Mouse (Mus musculus): ENCODE data around the gene Cpa3. TPM values are rescaled to one million over a fixed set of nuclear protein-coding genes. Genes with fewer than 3 reads are reported as not detected.
A peak's percentile ranks its signal among the peaks of the same experiment; 100 is the strongest.

Gene Cpa3
- polyA plus RNA-seq, 1 experiment from 2014 or later = 3.2 TPM

GRCm38 (mm10) chr3:20222136-20222535, 19.8 kb downstream of the Cpa3 start:
- no peak overlapping the region for H3K9ac ChIP-seq
- H3K4me2 ChIP-seq = no peak overlapping the region
- H3K27ac ChIP-seq = no peak overlapping the region
- WGBS = 91% methylated on average over 3 of the region's 3 CpGs
- no peaks in the 10 kb centered on the region for H3K27me3 ChIP-seq
- no peak for ATAC-seq (replicated peaks; ENCODE audit: low FRiP score)
- no peaks in the 10 kb centered on the region for H3K4me1 ChIP-seq
- no peak overlapping the region for H3K4me3 ChIP-seq (replicated peaks)
- no peaks in the 10 kb centered on the region for H3K9me3 ChIP-seq (replicated peaks)
- no peaks in the 10 kb centered on the region for H3K36me3 ChIP-seq

GRCm38 (mm10) chr3:20198869-20199268, 43.1 kb downstream of the Cpa3 start:
- H3K9me3 ChIP-seq (replicated peaks) = no peaks in the 10 kb centered on the region
- no peaks in the 10 kb centered on the region for H3K4me1 ChIP-seq
- no peaks in the 10 kb centered on the region for H3K36me3 ChIP-seq
- H3K4me2 ChIP-seq = no peak overlapping the region
- H3K27me3 ChIP-seq = no peaks in the 10 kb centered on the region
- no peak overlapping the region for H3K4me3 ChIP-seq (replicated peaks)
- H3K9ac ChIP-seq = no peak overlapping the region
- no peak overlapping the region for H3K27ac ChIP-seq
- 32% methylated on average over 6 of the region's 6 CpGs for WGBS
- 0 out of 2 replicates have a peak, but pooled peaks have one; percentile 36 for ATAC-seq (replicated peaks; ENCODE audit: low FRiP score)

DNA sequence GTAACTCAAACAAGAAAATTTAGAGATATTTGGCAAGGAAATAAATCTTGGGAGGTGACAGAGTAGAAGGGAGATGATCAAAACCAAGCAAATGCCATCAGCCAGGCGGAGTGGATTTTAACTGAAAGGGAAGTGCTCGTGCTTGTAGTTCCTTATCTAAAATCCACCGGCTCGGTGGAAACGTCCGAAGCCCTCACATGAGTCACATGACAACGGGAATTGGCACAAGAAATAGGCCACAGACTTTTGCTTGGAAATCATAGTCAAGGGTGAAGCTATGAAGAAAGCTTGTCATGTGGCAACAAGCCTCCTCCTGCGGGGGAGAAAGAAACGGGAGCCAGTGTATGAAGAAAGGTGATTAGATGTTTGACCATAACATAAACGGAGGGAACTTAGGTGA, 44.1 kb downstream of the Cpa3 start:
- H3K4me1 ChIP-seq = no peaks in the 10 kb centered on the region
- no peak overlapping the region for H3K4me2 ChIP-seq
- no peaks in the 10 kb centered on the region for H3K27me3 ChIP-seq
- no peak for ATAC-seq (replicated peaks; ENCODE audit: low FRiP score)
- H3K9me3 ChIP-seq (replicated peaks) = no peaks in the 10 kb centered on the region
- H3K36me3 ChIP-seq = no peaks in the 10 kb centered on the region
- H3K27ac ChIP-seq = no peak overlapping the region
- WGBS = 75% methylated on average over 10 of the region's 10 CpGs
- H3K9ac ChIP-seq = no peak overlapping the region
- no peak overlapping the region for H3K4me3 ChIP-seq (replicated peaks)

DNA sequence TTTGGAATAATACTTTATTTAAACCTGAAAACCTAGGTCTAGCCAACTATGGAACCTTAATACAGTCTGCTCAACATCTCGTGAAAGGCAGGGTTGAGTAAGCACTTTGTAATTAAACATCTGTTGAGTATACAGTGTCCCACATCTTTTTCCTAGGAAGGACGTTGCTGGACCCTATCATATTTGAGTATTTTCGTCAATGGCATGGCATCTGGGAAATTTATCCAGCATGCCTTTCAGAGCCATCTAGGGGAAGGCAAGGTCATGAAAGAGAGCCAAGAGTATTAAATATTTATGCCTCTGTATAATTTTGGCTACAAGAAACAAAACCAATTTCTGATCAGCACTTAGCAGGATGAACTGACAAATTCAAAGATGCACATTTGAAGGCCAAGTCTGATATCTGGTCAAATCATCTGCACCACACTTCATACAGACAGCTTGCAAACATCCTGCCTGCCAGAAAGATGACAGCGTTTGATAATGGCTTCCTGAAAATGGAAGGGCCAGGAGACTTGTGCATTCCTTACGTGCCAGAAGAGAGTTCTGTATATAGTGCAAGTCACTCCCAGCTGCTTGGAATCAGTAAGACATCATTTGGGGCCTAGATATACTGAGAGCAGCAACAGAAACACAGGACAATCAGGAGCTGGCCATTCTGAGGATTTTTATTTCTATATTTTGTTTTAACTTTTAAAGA, 52.9 kb downstream of the Cpa3 start:
- 0 out of 2 replicates have a peak, but pooled peaks have one; percentile 40 for ATAC-seq (replicated peaks; ENCODE audit: low FRiP score)

GRCm38 (mm10) chr3:20172394-20172793, 69.6 kb downstream of the Cpa3 start:
- 96% methylated on average over 6 of the region's 6 CpGs for WGBS
- Histone ChIP-seq H3K4me1 (no peaks in the 10 kb centered on the region), H3K4me3 (replicated peaks) (no peak overlapping the region), H3K27me3 (no peaks in the 10 kb centered on the region), H3K9ac (no peak overlapping the region), H3K4me2 (no peak overlapping the region), H3K27ac (no peak overlapping the region), H3K36me3 (no peaks in the 10 kb centered on the region), H3K9me3 (replicated peaks) (no peaks in the 10 kb centered on the region)
- ATAC-seq (replicated peaks; ENCODE audit: low FRiP score) = no peak

More for the DNA sequence above, 52.9 kb downstream of the Cpa3 start:
- Histone ChIP-seq H3K4me1 (no peaks in the 10 kb centered on the region), H3K27ac (no peak overlapping the region), H3K4me3 (replicated peaks) (no peak overlapping the region), H3K4me2 (no peak overlapping the region), H3K36me3 (no peaks in the 10 kb centered on the region), H3K9ac (no peak overlapping the region), H3K27me3 (no peaks in the 10 kb centered on the region), H3K9me3 (replicated peaks) (no peaks in the 10 kb centered on the region)
- WGBS = 49% methylated on average over 5 of the region's 5 CpGs

- Histone ChIP-seq H3K27me3 (no peaks in the 10 kb centered on the region), H3K4me3 (replicated peaks) (no peak overlapping the region), H3K9me3 (replicated peaks) (no peaks in the 10 kb centered on the region), H3K9ac (no peak overlapping the region), H3K4me1 (no peaks in the 10 kb centered on the region), H3K4me2 (no peak overlapping the region), H3K27ac (no peak overlapping the region), H3K36me3 (no peaks in the 10 kb centered on the region)
- no peak for ATAC-seq (replicated peaks; ENCODE audit: low FRiP score)
- WGBS = 77% methylated on average over 1 of the region's 1 CpGs
Observed at GRCm38 (mm10) chr3:20167487-20167886, 74.5 kb downstream of the Cpa3 start.

Small RNA genes lying within 50 kb of the gene (microRNA-seq; reads per million reads assigned to microRNA genes)
- gene Mir7007 = 0.44 reads per million

Other genes starting within 250 kb of the Cpa3 start
- gene Hps3, start 206.9 kb downstream of the Cpa3 start, polyA plus RNA-seq (2015; fragmentation: Nextera tagmentation; extraction: Ambion mirVana) = 10.1 and 12.2 TPM in 2 replicates
- 17.7 and 18.3 TPM in 2 replicates for gene Hltf, start 184.4 kb downstream of the Cpa3 start, polyA plus RNA-seq (2015; fragmentation: Nextera tagmentation; extraction: Ambion mirVana)
- gene Gyg, start 86.9 kb downstream of the Cpa3 start, polyA plus RNA-seq (2015; fragmentation: Nextera tagmentation; extraction: Ambion mirVana) = 39.0 and 39.9 TPM in 2 replicates
- 0.27 and 0.48 TPM in 2 replicates for gene Cpb1, start 33.6 kb upstream of the Cpa3 start, polyA plus RNA-seq (2015; fragmentation: Nextera tagmentation; extraction: Ambion mirVana)
- gene Agtr1b, start 125.0 kb upstream of the Cpa3 start, polyA plus RNA-seq (2015; fragmentation: Nextera tagmentation; extraction: Ambion mirVana) = 0.48 and 0.87 TPM in 2 replicates